Mouse (Mus musculus): ENCODE measurements around the gene Susd1. TPM values are rescaled to one million over a fixed set of nuclear protein-coding genes. Genes with fewer than 3 reads are reported as not detected.

Susd1 gene
- total and polyA plus RNA-seq, 2 experiments from 2014 or later, result 1.6 to 7.9 TPM

GRCm38 (mm10) chr4:59383791-59384190 is 54.6 kb downstream of the Susd1 start:
- DNase-seq, result peak; percentile 90
- ATAC-seq, result peak; percentile 73
- H3K4me3 ChIP-seq (ENCODE audit: low read depth, low read length), result no peak overlapping the region
- H3K27me3 ChIP-seq (ENCODE audit: insufficient read depth, low read length), result no peaks in the 10 kb centered on the region
- H3K36me3 ChIP-seq (ENCODE audit: insufficient read depth), result no peaks in the 10 kb centered on the region
- no peaks in the 10 kb centered on the region for H3K9me3 ChIP-seq (ENCODE audit: low read length)
- TF ChIP-seq CTCF (IDR thresholded peaks at IDR 0.05; ENCODE audit: low read depth), result no peak
- 0 out of 2 replicates have a peak, but pooled peaks cover 15% of the 10 kb centered on the region for H3K4me1 ChIP-seq (ENCODE audit: insufficient read depth)
- no peak overlapping the region for H3K27ac ChIP-seq (ENCODE audit: low read depth, low read length)
- whole genome bisulfite sequencing, result 43% methylated on average over 3 of the region's 3 CpGs
- no peak overlapping the region for H3K9ac ChIP-seq
- no peak overlapping the region for H3K4me2 ChIP-seq (ENCODE audit: low read depth)

- Histone ChIP-seq H3K4me3 (ENCODE audit: low read depth, low read length) (no peak overlapping the region), H3K36me3 (ENCODE audit: insufficient read depth) (no peaks in the 10 kb centered on the region), H3K4me2 (ENCODE audit: low read depth) (peak overlapping the region; percentile 13; the same call in 1 of the 2 replicates), H3K27me3 (ENCODE audit: insufficient read depth, low read length) (no peaks in the 10 kb centered on the region), H3K9ac (no peak overlapping the region), H3K4me1 (ENCODE audit: insufficient read depth) (0 out of 2 replicates have a peak, but pooled peaks cover 9% of the 10 kb centered on the region), H3K27ac (ENCODE audit: low read depth, low read length) (no peak overlapping the region), H3K9me3 (ENCODE audit: low read length) (no peaks in the 10 kb centered on the region)
- TF ChIP-seq CTCF (IDR thresholded peaks at IDR 0.05; ENCODE audit: low read depth), result peak; percentile 33; the same call in 1 of the 2 replicates
- WGBS, result 23% methylated on average over 12 of the region's 12 CpGs
- no peak for ATAC-seq
- no peak for DNase-seq
Measured at GRCm38 (mm10) chr4:59382131-59382530, 56.3 kb downstream of the Susd1 start.

- peak; percentile 88 for DNase-seq
- Histone ChIP-seq H3K4me1 (ENCODE audit: insufficient read depth) (0 out of 2 replicates have a peak, but pooled peaks cover 9% of the 10 kb centered on the region), H3K27me3 (ENCODE audit: insufficient read depth, low read length) (no peaks in the 10 kb centered on the region), H3K9ac (no peak overlapping the region), H3K9me3 (ENCODE audit: low read length) (no peaks in the 10 kb centered on the region), H3K36me3 (ENCODE audit: insufficient read depth) (no peaks in the 10 kb centered on the region), H3K27ac (ENCODE audit: low read depth, low read length) (no peak overlapping the region), H3K4me2 (ENCODE audit: low read depth) (no peak overlapping the region), H3K4me3 (ENCODE audit: low read depth, low read length) (no peak overlapping the region)
- TF ChIP-seq CTCF (IDR thresholded peaks at IDR 0.05; ENCODE audit: low read depth), result peak; percentile 83
- ATAC-seq, result peak; percentile 84
- 50% methylated on average over 13 of the region's 13 CpGs for WGBS
Measured at GRCm38 (mm10) chr4:59381007-59381743, 57.3 kb downstream of the Susd1 start.

GRCm38 (mm10) chr4:59380478-59380877 is 58.0 kb downstream of the Susd1 start:
- 64% methylated on average over 4 of the region's 4 CpGs for WGBS
- Histone ChIP-seq H3K4me3 (ENCODE audit: low read depth, low read length) (no peak overlapping the region), H3K9ac (no peak overlapping the region), H3K4me2 (ENCODE audit: low read depth) (no peak overlapping the region), H3K27me3 (ENCODE audit: insufficient read depth, low read length) (no peaks in the 10 kb centered on the region), H3K4me1 (ENCODE audit: insufficient read depth) (0 out of 2 replicates have a peak, but pooled peaks cover 9% of the 10 kb centered on the region), H3K9me3 (ENCODE audit: low read length) (no peaks in the 10 kb centered on the region), H3K27ac (ENCODE audit: low read depth, low read length) (no peak overlapping the region), H3K36me3 (ENCODE audit: insufficient read depth) (no peaks in the 10 kb centered on the region)
- peak; percentile 42 for ATAC-seq
- no peak for TF ChIP-seq CTCF (IDR thresholded peaks at IDR 0.05; ENCODE audit: low read depth)
- no peak for DNase-seq

GRCm38 (mm10) chr4:59379876-59380275 is 58.6 kb downstream of the Susd1 start:
- no peak for DNase-seq
- no peak overlapping the region for H3K27ac ChIP-seq (ENCODE audit: low read depth, low read length)
- H3K4me3 ChIP-seq (ENCODE audit: low read depth, low read length), result no peak overlapping the region
- H3K9me3 ChIP-seq (ENCODE audit: low read length), result no peaks in the 10 kb centered on the region
- no peaks in the 10 kb centered on the region for H3K36me3 ChIP-seq (ENCODE audit: insufficient read depth)
- H3K9ac ChIP-seq, result no peak overlapping the region
- H3K4me2 ChIP-seq (ENCODE audit: low read depth), result no peak overlapping the region
- WGBS, result 80% methylated on average over 5 of the region's 5 CpGs
- TF ChIP-seq CTCF (IDR thresholded peaks at IDR 0.05; ENCODE audit: low read depth), result no peak
- no peak for ATAC-seq
- H3K27me3 ChIP-seq (ENCODE audit: insufficient read depth, low read length), result no peaks in the 10 kb centered on the region
- H3K4me1 ChIP-seq (ENCODE audit: insufficient read depth), result 0 out of 2 replicates have a peak, but pooled peaks cover 9% of the 10 kb centered on the region

GRCm38 (mm10) chr4:59378631-59379030 is 59.8 kb downstream of the Susd1 start:
- DNase-seq (no peak), ATAC-seq (no peak)
- no peak for TF ChIP-seq CTCF (IDR thresholded peaks at IDR 0.05; ENCODE audit: low read depth)
- H3K4me3 ChIP-seq (ENCODE audit: low read depth, low read length), result no peak overlapping the region
- no peaks in the 10 kb centered on the region for H3K36me3 ChIP-seq (ENCODE audit: insufficient read depth)
- no peaks in the 10 kb centered on the region for H3K27me3 ChIP-seq (ENCODE audit: insufficient read depth, low read length)
- no peak overlapping the region for H3K9ac ChIP-seq
- WGBS, result 85% methylated on average over 4 of the region's 4 CpGs
- no peak overlapping the region for H3K4me2 ChIP-seq (ENCODE audit: low read depth)
- no peaks in the 10 kb centered on the region for H3K9me3 ChIP-seq (ENCODE audit: low read length)
- H3K4me1 ChIP-seq (ENCODE audit: insufficient read depth), result 0 out of 2 replicates have a peak, but pooled peaks cover 5% of the 10 kb centered on the region
- no peak overlapping the region for H3K27ac ChIP-seq (ENCODE audit: low read depth, low read length)

GRCm38 (mm10) chr4:59374271-59374938 is 64.0 kb downstream of the Susd1 start:
- 39% methylated on average over 10 of the region's 10 CpGs for WGBS
- Histone ChIP-seq H3K27ac (ENCODE audit: low read depth, low read length) (no peak overlapping the region), H3K4me1 (ENCODE audit: insufficient read depth) (no peaks in the 10 kb centered on the region), H3K27me3 (ENCODE audit: insufficient read depth, low read length) (no peaks in the 10 kb centered on the region), H3K9me3 (ENCODE audit: low read length) (no peaks in the 10 kb centered on the region), H3K4me3 (ENCODE audit: low read depth, low read length) (no peak overlapping the region), H3K36me3 (ENCODE audit: insufficient read depth) (no peaks in the 10 kb centered on the region), H3K4me2 (ENCODE audit: low read depth) (no peak overlapping the region), H3K9ac (no peak overlapping the region)
- DNase-seq (no peak), ATAC-seq (no peak)
- no peak for TF ChIP-seq CTCF (IDR thresholded peaks at IDR 0.05; ENCODE audit: low read depth)

Data from forebrain, postnatal 0 days (tissue).